Mouse (Mus musculus) G1E (cell line): ENCODE measurements around the gene Slc44a3. TPM values are rescaled to one million over a fixed set of nuclear protein-coding genes. Genes with fewer than 3 reads are reported as not detected.

Experiments used
- ATAC-seq: 2 replicates; pipeline ENCODE4 v1.8.0; 2016; ENCODE audit warnings: mild to moderate bottlenecking; ENCODE audit not compliant: insufficient number of reproducible peaks, poor library complexity, low FRiP score, severe bottlenecking; ENCODE audit errors: extremely low read depth
- DNase-seq: peaks from one replicate; pipeline ENCODE4 v3.0.0; 2012; ENCODE audit warnings: low spot score
- H3K27me3 ChIP-seq: 2 replicates; pipeline ENCODE4 v1.6.1; 2012; ENCODE audit warnings: mild to moderate bottlenecking, low read length, inconsistent platforms; ENCODE audit not compliant: insufficient read depth
- H3K36me3 ChIP-seq: replicated peaks from 2 replicates; pipeline ENCODE3; 2012; ENCODE audit warnings: mild to moderate bottlenecking, inconsistent platforms
- H3K4me1 ChIP-seq: 2 replicates; pipeline ENCODE4 v1.6.1; 2012; ENCODE audit warnings: low read depth, low read length, inconsistent platforms, mixed read lengths; ENCODE audit not compliant: insufficient read depth
- H3K4me3 ChIP-seq: 2 replicates; pipeline ENCODE4 v1.5.1; 2012; ENCODE audit warnings: low read depth, mild to moderate bottlenecking, inconsistent platforms, low read length, moderate library complexity, mixed read lengths
- H3K9me3 ChIP-seq: replicated peaks from 2 replicates; pipeline ENCODE4 v1.6.1; 2012; ENCODE audit warnings: inconsistent platforms
- CTCF ChIP-seq: IDR thresholded peaks from 2 replicates; pipeline ENCODE4 v1.5.1; 2012; ENCODE audit warnings: low read depth, low read length, inconsistent platforms, mixed read lengths
- GATA1 ChIP-seq: IDR thresholded peaks from 2 replicates; pipeline ENCODE4 v1.6.1; 2012; ENCODE audit warnings: borderline replicate concordance, low read length, inconsistent platforms, mixed read lengths
- GATA2 ChIP-seq: IDR thresholded peaks from 2 replicates; pipeline ENCODE4 v1.6.1; 2012; ENCODE audit warnings: low read depth, low read length, inconsistent platforms, borderline replicate concordance
- POLR2AphosphoS5 ChIP-seq: IDR thresholded peaks from 2 replicates; pipeline ENCODE4 v1.6.1; 2012; ENCODE audit warnings: low read depth, low read length, inconsistent platforms; ENCODE audit not compliant: insufficient replicate concordance
- TAL1 ChIP-seq: conservative IDR thresholded peaks from 2 replicates; pipeline ENCODE4 v1.6.1; 2012; ENCODE audit warnings: low read depth, low read length, inconsistent platforms, mixed read lengths
- polyA plus RNA-seq: library from polyadenylated mRNA; stranded (reverse); fragments of >175 nt; gene quantifications from 2 replicates; pipeline ENCODE4 v1.2.3, GENCODE M21; 2012
- total RNA-seq, 2 experiments: library from RNA; stranded (forward) in 1 of 2; stranded (reverse) in 1 of 2; fragments of 200-1000 nt in 1 of 2; fragments of >200 nt in 1 of 2; fragmentation: Nextera tagmentation in 1 of 2; gene quantifications; 2 replicates each; pipeline ENCODE4 v1.2.3; 2014 to 2017

The Slc44a3 gene
- total and polyA plus RNA-seq, 3 experiments: 0.33 TPM; not detected in 2

GRCm38 (mm10) chr3:121567904-121568303, 35.7 kb upstream of the Slc44a3 start:
- ATAC-seq (no peak), DNase-seq (no peak)
- Histone ChIP-seq H3K9me3 (no peaks in the 10 kb centered on the region), H3K27me3 (peaks cover 6% of the 10 kb centered on the region), H3K4me1 (0 out of 2 replicates have a peak, but pooled peaks cover 2% of the 10 kb centered on the region), H3K36me3 (no peaks in the 10 kb centered on the region), H3K4me3 (no peak overlapping the region)
- TF ChIP-seq CTCF (no peak), POLR2AphosphoS5 (no peak), GATA2 (no peak), GATA1 (no peak), TAL1 (no peak)

- no peak for ATAC-seq
Observed at GRCm38 (mm10) chr3:121567337-121567900, 35.2 kb upstream of the Slc44a3 start.

DNA sequence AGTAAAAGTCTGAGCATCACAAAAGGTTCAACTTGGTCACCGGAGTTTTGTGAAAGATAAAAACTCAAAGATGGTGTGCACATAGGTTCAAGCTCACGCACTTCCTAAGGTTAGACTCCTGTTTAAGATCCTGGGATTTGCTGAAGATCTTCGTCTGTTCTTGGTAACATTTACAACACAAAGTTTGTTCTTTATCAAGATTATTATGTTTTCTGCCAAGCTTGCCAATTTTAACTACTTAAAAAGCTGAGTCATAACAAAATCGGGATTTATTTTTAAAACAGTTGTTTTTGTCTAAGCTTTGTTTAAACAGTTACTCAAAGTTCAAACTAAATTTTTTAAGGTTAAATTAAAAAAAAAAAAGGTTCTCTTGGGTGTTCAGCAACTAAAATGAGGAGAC, 34.7 kb upstream of the Slc44a3 start:
- Histone ChIP-seq H3K4me1 (0 out of 2 replicates have a peak, but pooled peaks cover 2% of the 10 kb centered on the region), H3K27me3 (peaks cover 6% of the 10 kb centered on the region), H3K9me3 (no peaks in the 10 kb centered on the region), H3K36me3 (no peaks in the 10 kb centered on the region), H3K4me3 (no peak overlapping the region)
- ATAC-seq (no peak), DNase-seq (no peak)
- no peak for TF ChIP-seq GATA1
- no peak for TF ChIP-seq TAL1
- no peak for TF ChIP-seq POLR2AphosphoS5
- no peak for TF ChIP-seq GATA2
- no peak for TF ChIP-seq CTCF

More at GRCm38 (mm10) chr3:121567337-121567900, 35.2 kb upstream of the Slc44a3 start:
- Histone ChIP-seq H3K4me1 (0 out of 2 replicates have a peak, but pooled peaks cover 2% of the 10 kb centered on the region), H3K9me3 (no peaks in the 10 kb centered on the region), H3K27me3 (peaks cover 6% of the 10 kb centered on the region), H3K36me3 (no peaks in the 10 kb centered on the region), H3K4me3 (no peak overlapping the region)
- DNase-seq: no peak
- TF ChIP-seq GATA1: no peak
- no peak for TF ChIP-seq TAL1
- TF ChIP-seq GATA2: no peak
- TF ChIP-seq POLR2AphosphoS5: no peak
- no peak for TF ChIP-seq CTCF

DNA sequence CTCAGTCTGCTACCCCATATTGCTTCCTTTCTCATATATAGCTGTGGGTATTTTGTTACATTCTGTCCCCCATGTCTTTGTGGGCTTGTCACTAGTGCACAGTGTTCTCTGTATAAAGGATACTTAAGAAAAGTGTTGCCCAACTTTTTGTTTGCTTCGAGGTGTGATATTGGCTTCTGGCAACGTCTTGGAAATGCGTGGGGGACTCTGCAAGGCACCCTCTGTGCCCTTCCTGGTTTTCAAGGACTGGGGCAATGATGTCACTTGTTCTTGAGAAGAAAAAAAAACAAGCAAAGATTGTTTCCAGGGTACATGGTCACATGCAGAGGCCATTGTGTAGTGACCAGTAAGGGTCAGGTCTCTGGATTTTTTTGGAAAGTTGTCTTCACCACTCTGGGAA, 29.6 kb upstream of the Slc44a3 start:
- Histone ChIP-seq H3K9me3 (no peaks in the 10 kb centered on the region), H3K27me3 (peaks cover 4% of the 10 kb centered on the region; the same call in 1 of the 2 replicates), H3K4me1 (no peaks in the 10 kb centered on the region), H3K36me3 (no peaks in the 10 kb centered on the region), H3K4me3 (no peak overlapping the region)
- DNase-seq: no peak
- ATAC-seq: no peak
- no peak for TF ChIP-seq GATA2
- TF ChIP-seq POLR2AphosphoS5: no peak
- TF ChIP-seq GATA1: no peak
- no peak for TF ChIP-seq CTCF
- no peak for TF ChIP-seq TAL1

- TF ChIP-seq GATA2 (no peak), POLR2AphosphoS5 (no peak), CTCF (no peak), TAL1 (no peak), GATA1 (no peak)
- peaks cover 3% of the 10 kb centered on the region; the same call in 1 of the 2 replicates for H3K27me3 ChIP-seq
- no peaks in the 10 kb centered on the region for H3K9me3 ChIP-seq
- ATAC-seq: no peak
- H3K4me3 ChIP-seq: no peak overlapping the region
- H3K4me1 ChIP-seq: peaks cover 6% of the 10 kb centered on the region
- H3K36me3 ChIP-seq: no peaks in the 10 kb centered on the region
- DNase-seq: no peak
Observed at GRCm38 (mm10) chr3:121560115-121560865, 28.1 kb upstream of the Slc44a3 start.

- Histone ChIP-seq H3K9me3 (no peaks in the 10 kb centered on the region), H3K4me3 (no peak overlapping the region), H3K36me3 (no peaks in the 10 kb centered on the region), H3K4me1 (peaks cover 6% of the 10 kb centered on the region), H3K27me3 (peaks cover 3% of the 10 kb centered on the region; the same call in 1 of the 2 replicates)
- DNase-seq (no peak), ATAC-seq (no peak)
- TF ChIP-seq POLR2AphosphoS5 (no peak), GATA1 (no peak), CTCF (no peak), GATA2 (no peak), TAL1 (no peak)
Observed at GRCm38 (mm10) chr3:121559406-121560114, 27.4 kb upstream of the Slc44a3 start.
